Mouse (Mus musculus): ENCODE measurements at regions not wholly inside any gene's neighbourhood (a gene's known extent, or its start where the extent isn't known, plus 50 kb on each side); places are given as distances from the start of the nearest gene placed in this dataset.

DNA sequence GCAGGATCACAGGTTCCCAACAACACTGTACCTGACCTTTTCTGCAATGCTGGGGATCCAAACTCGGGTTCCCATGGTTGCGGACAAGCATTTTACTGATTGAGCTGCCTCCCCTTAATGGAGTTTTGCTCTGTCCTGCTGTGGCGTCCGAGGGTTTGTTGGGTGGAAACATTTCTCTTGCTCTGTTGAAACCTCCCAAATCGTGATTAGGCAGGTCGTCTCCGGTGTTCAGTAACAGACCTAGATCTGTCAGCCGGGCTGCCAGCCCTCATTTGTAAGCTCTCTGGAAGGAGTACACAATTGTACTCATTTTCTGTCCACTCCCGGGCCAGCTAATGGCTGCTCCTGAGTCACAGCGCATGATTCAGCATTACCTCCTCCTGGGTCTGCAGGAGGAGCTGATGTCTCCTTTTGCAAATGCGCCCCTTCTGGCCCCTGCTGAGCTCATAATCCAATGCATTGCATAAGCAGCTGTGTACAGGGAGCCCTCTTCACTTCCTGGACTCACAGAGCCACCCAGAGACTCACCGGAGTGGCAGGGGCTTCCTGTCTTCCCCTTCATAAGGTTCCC is 49.8 kb upstream of the Sipa1l2 start:
- ATAC-seq (replicated peaks; ENCODE audit: poor library complexity), result peak; percentile 92
